ENCODE assay signal across 23 mouse cellular contexts in the genomic region with DNA sequence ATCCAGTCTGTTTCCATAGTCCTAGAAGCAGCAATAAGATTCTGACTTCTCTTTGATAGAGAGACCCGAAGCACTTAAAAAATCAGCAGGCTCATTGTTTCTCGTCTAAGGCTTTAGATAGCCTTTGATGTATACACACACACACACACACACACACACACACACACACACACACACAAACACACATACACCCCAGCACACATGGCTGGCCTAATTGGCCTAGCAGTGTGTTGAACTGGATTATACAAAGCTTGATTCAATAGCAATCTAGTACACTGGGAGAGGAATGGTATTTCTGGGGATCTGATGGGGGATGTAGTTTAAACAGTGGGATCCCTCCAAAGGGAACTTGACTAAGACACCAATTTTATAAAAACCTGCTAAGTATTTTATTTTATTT.
DNase-seq lines count a peak whose midpoint lies in the region; ATAC-seq lines count a peak whose summit lies in the region.
"Had no signal": no experiment of that assay in that cellular context is flagged by ENCODE, and none has a peak within 500 bp of the region (broad histone marks: within the 10 kb centered on the region; RNA-seq: fewer than 3 reads in every experiment).

No protein-coding gene starts in this region.

- no peaks in the 10 kb centered on the region for H3K36me3 ChIP-seq in forebrain, embryonic 10.5 days (replicated peaks)
- no peaks in the 10 kb centered on the region for H3K36me3 ChIP-seq in forebrain, embryonic 15.5 days
- no peaks in the 10 kb centered on the region; the same call in 1 of the 2 replicates for H3K36me3 ChIP-seq in forebrain, embryonic 12.5 days (replicated peaks)
- H3K36me3 ChIP-seq in forebrain, embryonic 13.5 days (ENCODE audit: poor library complexity, severe bottlenecking): peaks cover 3% of the 10 kb centered on the region; the same call in 1 of the 2 replicates
- H3K36me3 ChIP-seq: embryonic facial prominence, embryonic 10.5 days; embryonic facial prominence, embryonic 12.5 days; G1E had no signal

- H3K9ac ChIP-seq in forebrain, embryonic 15.5 days (replicated peaks): no peak overlapping the region
- no peak overlapping the region for H3K9ac ChIP-seq in forebrain, embryonic 12.5 days
- H3K9ac ChIP-seq in forebrain, embryonic 13.5 days: no peak overlapping the region
- H3K9ac ChIP-seq: embryonic facial prominence, embryonic 12.5 days; forebrain, postnatal 0 days had no signal

- no peaks in the 10 kb centered on the region for H3K9me3 ChIP-seq in forebrain, embryonic 10.5 days
- no peaks in the 10 kb centered on the region for H3K9me3 ChIP-seq in forebrain, embryonic 15.5 days
- H3K9me3 ChIP-seq in forebrain, embryonic 12.5 days: no peaks in the 10 kb centered on the region
- H3K9me3 ChIP-seq in forebrain, embryonic 13.5 days (replicated peaks): no peaks in the 10 kb centered on the region
- H3K9me3 ChIP-seq: embryonic facial prominence, embryonic 10.5 days; embryonic facial prominence, embryonic 12.5 days; G1E had no signal

- WGBS in forebrain, embryonic 10.5 days: 41% methylated on average over 2 of the region's 2 CpGs
- WGBS in forebrain, embryonic 15.5 days: 11% methylated on average over 2 of the region's 2 CpGs
- 21% methylated on average over 2 of the region's 2 CpGs for WGBS in forebrain, embryonic 12.5 days
- WGBS in forebrain, embryonic 13.5 days: 7% methylated on average over 2 of the region's 2 CpGs

- no peak overlapping the region for H3K4me2 ChIP-seq in forebrain, embryonic 15.5 days (replicated peaks)
- H3K4me2 ChIP-seq in forebrain, embryonic 12.5 days: no peak overlapping the region
- no peak overlapping the region for H3K4me2 ChIP-seq in forebrain, embryonic 13.5 days
- H3K4me2 ChIP-seq: embryonic facial prominence, embryonic 12.5 days had no signal

- 0 out of 2 replicates have a peak overlapping the region, but pooled peaks have one; percentile 42 for H3K27ac ChIP-seq in forebrain, embryonic 10.5 days
- H3K27ac ChIP-seq in forebrain, embryonic 15.5 days (replicated peaks): no peak overlapping the region
- no peak overlapping the region for H3K27ac ChIP-seq in forebrain, embryonic 12.5 days
- H3K27ac ChIP-seq in forebrain, embryonic 13.5 days: no peak overlapping the region
- H3K27ac ChIP-seq: embryonic facial prominence, embryonic 10.5 days; embryonic facial prominence, embryonic 12.5 days had no signal

- DNase-seq in forebrain, embryonic 10.5 days (ENCODE audit: extremely low spot score, low spot score): no peak
- DNase-seq in retina, embryonic 14.5 days (ENCODE audit: low spot score): peak; percentile 5
- no peak for DNase-seq in left cerebral cortex, adult 18-20 months (ENCODE audit: low spot score in 2 of 2)
- DNase-seq: adrenal gland, adult 8-10 months; adrenal gland, postnatal 14 days; adrenal gland, postnatal 36 days; B cell, adult 2 months; cerebellum, adult 11-12 months; cerebellum, adult 2 months; cerebellum, adult 9-10 months; cerebellum, postnatal 10 days; cerebellum, postnatal 25 days; forebrain, postnatal 0 days had no signal

- peaks cover 8% of the 10 kb centered on the region; the same call in 1 of the 2 replicates for H3K27me3 ChIP-seq in forebrain, embryonic 10.5 days (ENCODE audit: poor library complexity, severe bottlenecking)
- no peaks in the 10 kb centered on the region for H3K27me3 ChIP-seq in forebrain, embryonic 15.5 days
- H3K27me3 ChIP-seq in forebrain, embryonic 12.5 days: peaks cover 6% of the 10 kb centered on the region
- no peaks in the 10 kb centered on the region for H3K27me3 ChIP-seq in forebrain, embryonic 13.5 days
- H3K27me3 ChIP-seq: CH12.LX; embryonic facial prominence, embryonic 12.5 days had no signal

- ATAC-seq in forebrain, embryonic 15.5 days (replicated peaks): no peak
- peak; percentile 65; the same call in 1 of the 2 replicates for ATAC-seq in forebrain, embryonic 12.5 days (ENCODE audit: low FRiP score)
- no peak for ATAC-seq in forebrain, embryonic 13.5 days
- ATAC-seq: activated CD4-positive, CD25-positive, alpha-beta regulatory T cell, adult 4 months; CD4-positive, CD25-positive, alpha-beta regulatory T cell, adult 4 months; forebrain, postnatal 0 days; Patski had no signal

- H3K4me1 ChIP-seq in forebrain, embryonic 10.5 days: peaks cover 29% of the 10 kb centered on the region
- no peaks in the 10 kb centered on the region for H3K4me1 ChIP-seq in forebrain, embryonic 15.5 days
- H3K4me1 ChIP-seq in forebrain, embryonic 12.5 days: peaks cover 7% of the 10 kb centered on the region; the same call in 1 of the 2 replicates
- H3K4me1 ChIP-seq in forebrain, embryonic 13.5 days: peaks cover 10% of the 10 kb centered on the region; the same call in 1 of the 2 replicates
- H3K4me1 ChIP-seq: embryonic facial prominence, embryonic 10.5 days; embryonic facial prominence, embryonic 12.5 days had no signal

- no peak overlapping the region for H3K4me3 ChIP-seq in forebrain, embryonic 10.5 days
- H3K4me3 ChIP-seq in forebrain, embryonic 15.5 days: no peak overlapping the region
- no peak overlapping the region for H3K4me3 ChIP-seq in forebrain, embryonic 12.5 days (replicated peaks)
- H3K4me3 ChIP-seq in forebrain, embryonic 13.5 days: no peak overlapping the region
- H3K4me3 ChIP-seq: embryonic facial prominence, embryonic 10.5 days; embryonic facial prominence, embryonic 12.5 days had no signal
